In genomic region chr12:109528263-109528545, GRCm38 (mm10) we compare ENCODE assay signal across 8 mouse cellular contexts.
A peak's percentile ranks its signal among the peaks of the same experiment; 100 is the strongest.
DNase-seq lines count a peak whose midpoint lies in the region; ATAC-seq lines count a peak whose summit lies in the region.

No protein-coding gene starts in this region.

- ATAC-seq in heart, embryonic 15.5 days (replicated peaks; ENCODE audit: insufficient number of reproducible peaks, insufficient read depth, low FRiP score, low read depth): no peak
- no peak for ATAC-seq in embryonic facial prominence, embryonic 13.5 days (ENCODE audit: insufficient number of reproducible peaks, insufficient read depth, low FRiP score, low TSS enrichment, low read depth)
- no peak for ATAC-seq in intestine, embryonic 14.5 days (replicated peaks; ENCODE audit: low FRiP score, low TSS enrichment, low read depth)

- H3K4me1 ChIP-seq in heart, embryonic 15.5 days (replicated peaks): peaks cover 8% of the 10 kb centered on the region
- peaks cover 36% of the 10 kb centered on the region for H3K4me1 ChIP-seq in embryonic facial prominence, embryonic 13.5 days
- H3K4me1 ChIP-seq in intestine, embryonic 14.5 days (replicated peaks; ENCODE audit: control insufficient read depth, insufficient read depth, low read length): peaks cover 36% of the 10 kb centered on the region
- H3K4me1 ChIP-seq in midbrain, embryonic 10.5 days: peaks cover 70% of the 10 kb centered on the region

- no peak overlapping the region for H3K9ac ChIP-seq in heart, embryonic 15.5 days
- H3K9ac ChIP-seq in embryonic facial prominence, embryonic 13.5 days: peak overlapping the region; percentile 51; the same call in 1 of the 2 replicates
- H3K9ac ChIP-seq in intestine, embryonic 14.5 days (ENCODE audit: low read length): no peak overlapping the region

- H3K4me3 ChIP-seq in heart, embryonic 15.5 days: peak overlapping the region; percentile 41
- H3K4me3 ChIP-seq in embryonic facial prominence, embryonic 13.5 days: peak overlapping the region; percentile 31
- peak overlapping the region; percentile 28 for H3K4me3 ChIP-seq in intestine, embryonic 14.5 days (ENCODE audit: low read depth, low read length)
- peak overlapping the region; percentile 47 for H3K4me3 ChIP-seq in midbrain, embryonic 10.5 days

- 0 out of 2 replicates have a peak, but pooled peaks cover 4% of the 10 kb centered on the region for H3K27me3 ChIP-seq in heart, embryonic 15.5 days
- peaks cover 3% of the 10 kb centered on the region; the same call in 1 of the 2 replicates for H3K27me3 ChIP-seq in embryonic facial prominence, embryonic 13.5 days
- no peaks in the 10 kb centered on the region for H3K27me3 ChIP-seq in intestine, embryonic 14.5 days (replicated peaks; ENCODE audit: control insufficient read depth, insufficient read depth, low read length)
- H3K27me3 ChIP-seq in midbrain, embryonic 10.5 days (ENCODE audit: low read depth, poor library complexity, severe bottlenecking): peaks cover 31% of the 10 kb centered on the region

- H3K9me3 ChIP-seq in heart, embryonic 15.5 days (replicated peaks): peaks cover 5% of the 10 kb centered on the region; the same call in 1 of the 2 replicates
- H3K9me3 ChIP-seq in embryonic facial prominence, embryonic 13.5 days: peaks cover 45% of the 10 kb centered on the region
- peaks cover 46% of the 10 kb centered on the region for H3K9me3 ChIP-seq in intestine, embryonic 14.5 days (ENCODE audit: control insufficient read depth, low read length)
- H3K9me3 ChIP-seq in midbrain, embryonic 10.5 days (replicated peaks): peaks cover 53% of the 10 kb centered on the region

- peak overlapping the region; percentile 66 for H3K4me2 ChIP-seq in heart, embryonic 15.5 days
- H3K4me2 ChIP-seq in embryonic facial prominence, embryonic 13.5 days: peak overlapping the region; percentile 58
- peak overlapping the region; percentile 52 for H3K4me2 ChIP-seq in intestine, embryonic 14.5 days (ENCODE audit: low read length)

- no peak overlapping the region for H3K27ac ChIP-seq in heart, embryonic 15.5 days
- no peak overlapping the region for H3K27ac ChIP-seq in embryonic facial prominence, embryonic 13.5 days
- no peak overlapping the region for H3K27ac ChIP-seq in intestine, embryonic 14.5 days (ENCODE audit: low read depth)
- peak overlapping the region; percentile 59 for H3K27ac ChIP-seq in midbrain, embryonic 10.5 days (replicated peaks)

- H3K36me3 ChIP-seq in heart, embryonic 15.5 days: 0 out of 2 replicates have a peak, but pooled peaks cover 4% of the 10 kb centered on the region
- H3K36me3 ChIP-seq in embryonic facial prominence, embryonic 13.5 days: 0 out of 2 replicates have a peak, but pooled peaks cover 3% of the 10 kb centered on the region
- no peaks in the 10 kb centered on the region for H3K36me3 ChIP-seq in intestine, embryonic 14.5 days (ENCODE audit: control insufficient read depth, insufficient read depth, low read length)
- 0 out of 2 replicates have a peak, but pooled peaks cover 2% of the 10 kb centered on the region for H3K36me3 ChIP-seq in midbrain, embryonic 10.5 days

- WGBS in heart, embryonic 15.5 days: 48% methylated on average over 27 of the region's 27 CpGs
- WGBS in embryonic facial prominence, embryonic 13.5 days: 50% methylated on average over 27 of the region's 27 CpGs
- WGBS in intestine, embryonic 14.5 days: 51% methylated on average over 27 of the region's 27 CpGs
- WGBS in midbrain, embryonic 10.5 days: 43% methylated on average over 27 of the region's 27 CpGs

- DNase-seq in heart, adult 8-10 months (ENCODE audit: low spot score): no peak
- no peak for DNase-seq in intestine, embryonic 14.5 days (ENCODE audit: low spot score)
- DNase-seq in midbrain, embryonic 10.5 days (ENCODE audit: low spot score): no peak
- DNase-seq in frontal cortex, postnatal 14 days (ENCODE audit: low spot score in 2 of 2): no peak
- DNase-seq in urinary bladder, adult 18-20 months (ENCODE audit: low spot score in 2 of 2): no peak
- DNase-seq in urinary bladder, postnatal 10 days (ENCODE audit: low spot score): no peak
